Mouse (Mus musculus) G1E (cell line): Measurements from ENCODE around the gene Slc30a10. TPM values are rescaled to one million over a fixed set of nuclear protein-coding genes. Genes with fewer than 3 reads are reported as not detected.

ENCODE experiments used
- ATAC-seq: 2 replicates; pipeline ENCODE4 v1.8.0; 2016; ENCODE audit warnings: mild to moderate bottlenecking; ENCODE audit not compliant: insufficient number of reproducible peaks, poor library complexity, low FRiP score, severe bottlenecking; ENCODE audit errors: extremely low read depth
- DNase-seq: peaks from one replicate; pipeline ENCODE4 v3.0.0; 2012; ENCODE audit warnings: low spot score
- H3K27me3 ChIP-seq: 2 replicates; pipeline ENCODE4 v1.6.1; 2012; ENCODE audit warnings: mild to moderate bottlenecking, low read length, inconsistent platforms; ENCODE audit not compliant: insufficient read depth
- H3K36me3 ChIP-seq: replicated peaks from 2 replicates; pipeline ENCODE3; 2012; ENCODE audit warnings: mild to moderate bottlenecking, inconsistent platforms
- H3K4me1 ChIP-seq: 2 replicates; pipeline ENCODE4 v1.6.1; 2012; ENCODE audit warnings: low read depth, low read length, inconsistent platforms, mixed read lengths; ENCODE audit not compliant: insufficient read depth
- H3K4me3 ChIP-seq: 2 replicates; pipeline ENCODE4 v1.5.1; 2012; ENCODE audit warnings: low read depth, mild to moderate bottlenecking, inconsistent platforms, low read length, moderate library complexity, mixed read lengths
- H3K9me3 ChIP-seq: replicated peaks from 2 replicates; pipeline ENCODE4 v1.6.1; 2012; ENCODE audit warnings: inconsistent platforms
- CTCF ChIP-seq: IDR thresholded peaks from 2 replicates; pipeline ENCODE4 v1.5.1; 2012; ENCODE audit warnings: low read depth, low read length, inconsistent platforms, mixed read lengths
- GATA1 ChIP-seq: IDR thresholded peaks from 2 replicates; pipeline ENCODE4 v1.6.1; 2012; ENCODE audit warnings: borderline replicate concordance, low read length, inconsistent platforms, mixed read lengths
- GATA2 ChIP-seq: IDR thresholded peaks from 2 replicates; pipeline ENCODE4 v1.6.1; 2012; ENCODE audit warnings: low read depth, low read length, inconsistent platforms, borderline replicate concordance
- POLR2AphosphoS5 ChIP-seq: IDR thresholded peaks from 2 replicates; pipeline ENCODE4 v1.6.1; 2012; ENCODE audit warnings: low read depth, low read length, inconsistent platforms; ENCODE audit not compliant: insufficient replicate concordance
- TAL1 ChIP-seq: conservative IDR thresholded peaks from 2 replicates; pipeline ENCODE4 v1.6.1; 2012; ENCODE audit warnings: low read depth, low read length, inconsistent platforms, mixed read lengths
- polyA plus RNA-seq: library from polyadenylated mRNA; stranded (reverse); fragments of >175 nt; gene quantifications from 2 replicates; pipeline ENCODE4 v1.2.3, GENCODE M21; 2012
- total RNA-seq, 2 experiments: library from RNA; stranded (forward) in 1 of 2; stranded (reverse) in 1 of 2; fragments of 200-1000 nt in 1 of 2; fragments of >200 nt in 1 of 2; fragmentation: Nextera tagmentation in 1 of 2; gene quantifications; 2 replicates each; pipeline ENCODE4 v1.2.3; 2014 to 2017

The Slc30a10 gene
- total and polyA plus RNA-seq, 3 experiments: 7.2 to 40.9 (median 25.7) TPM

GRCm38 (mm10) chr1:185472730-185473129, 18.1 kb downstream of the Slc30a10 start:
- H3K4me1 ChIP-seq: peaks cover 77% of the 10 kb centered on the region
- H3K4me3 ChIP-seq: no peak overlapping the region
- TF ChIP-seq GATA1: no peak
- TF ChIP-seq GATA2: no peak
- no peak for TF ChIP-seq POLR2AphosphoS5
- peaks cover 12% of the 10 kb centered on the region for H3K36me3 ChIP-seq
- ATAC-seq (no peak), DNase-seq (no peak)
- no peaks in the 10 kb centered on the region for H3K9me3 ChIP-seq
- no peaks in the 10 kb centered on the region for H3K27me3 ChIP-seq

- Histone ChIP-seq H3K36me3 (peaks cover 6% of the 10 kb centered on the region), H3K9me3 (no peaks in the 10 kb centered on the region), H3K4me1 (peaks cover 70% of the 10 kb centered on the region), H3K4me3 (no peak overlapping the region), H3K27me3 (no peaks in the 10 kb centered on the region)
- no peak for ATAC-seq
- no peak for DNase-seq
- TF ChIP-seq CTCF (no peak), GATA1 (no peak)
Observed at GRCm38 (mm10) chr1:185473437-185473836, 18.8 kb downstream of the Slc30a10 start.

- H3K4me1 ChIP-seq: peaks cover 9% of the 10 kb centered on the region; the same call in 1 of the 2 replicates
- TF ChIP-seq GATA1: no peak
- no peak for TF ChIP-seq GATA2
- no peak for TF ChIP-seq TAL1
- no peak for TF ChIP-seq POLR2AphosphoS5
- no peak for TF ChIP-seq CTCF
Observed at GRCm38 (mm10) chr1:185479861-185480260, 25.2 kb downstream of the Slc30a10 start.

DNA sequence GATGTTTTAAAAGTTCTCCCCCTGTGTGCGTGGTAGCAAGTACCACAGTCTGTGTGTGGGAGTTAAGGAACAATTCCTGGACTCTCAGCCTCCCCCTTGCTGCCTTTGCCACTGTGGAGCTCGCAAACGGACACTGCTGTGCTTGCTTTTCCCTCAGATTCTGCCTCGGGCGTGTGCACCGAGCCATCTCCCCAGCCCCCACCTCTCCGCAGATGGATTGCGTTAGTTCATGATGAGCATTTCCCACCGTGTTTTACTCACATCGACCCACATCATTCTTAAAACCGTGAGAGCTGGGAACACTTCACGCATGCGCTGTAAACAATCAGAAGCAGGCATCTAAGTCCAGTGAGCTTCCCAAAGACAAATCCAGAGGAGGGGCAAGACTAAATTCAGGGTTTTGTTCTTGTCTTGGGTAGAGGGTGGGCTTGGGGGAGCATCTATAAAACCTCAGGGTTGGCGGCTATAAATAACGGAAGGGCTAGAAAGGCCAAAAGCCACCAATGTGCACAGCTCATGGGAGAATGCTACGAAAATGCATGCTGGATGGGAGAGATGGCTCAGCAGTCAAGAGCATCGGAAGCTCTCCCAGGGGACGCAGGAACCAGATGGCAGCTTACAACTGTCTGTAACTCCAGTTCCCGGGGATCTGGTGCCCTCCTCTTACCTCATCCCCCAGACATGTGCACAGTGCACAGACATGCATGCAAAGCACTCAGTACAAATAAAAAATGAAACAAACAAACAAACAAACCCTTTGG, 27.5 kb downstream of the Slc30a10 start:
- H3K4me3 ChIP-seq: no peak overlapping the region
- no peak for ATAC-seq
- TF ChIP-seq GATA1 (no peak), POLR2AphosphoS5 (no peak), GATA2 (no peak), TAL1 (no peak), CTCF (no peak)
- no peak for DNase-seq
- no peaks in the 10 kb centered on the region for H3K9me3 ChIP-seq
- no peaks in the 10 kb centered on the region for H3K36me3 ChIP-seq
- no peaks in the 10 kb centered on the region for H3K27me3 ChIP-seq
- peaks cover 5% of the 10 kb centered on the region for H3K4me1 ChIP-seq

More at GRCm38 (mm10) chr1:185479861-185480260, 25.2 kb downstream of the Slc30a10 start:
- no peak for DNase-seq
- H3K4me3 ChIP-seq: no peak overlapping the region
- H3K9me3 ChIP-seq: no peaks in the 10 kb centered on the region
- H3K27me3 ChIP-seq: no peaks in the 10 kb centered on the region
- ATAC-seq: no peak
- no peaks in the 10 kb centered on the region for H3K36me3 ChIP-seq

- TF ChIP-seq POLR2AphosphoS5 (no peak), CTCF (no peak), GATA2 (no peak), GATA1 (no peak), TAL1 (no peak)
- no peak overlapping the region for H3K4me3 ChIP-seq
- DNase-seq (no peak), ATAC-seq (no peak)
- H3K36me3 ChIP-seq: no peaks in the 10 kb centered on the region
- H3K27me3 ChIP-seq: no peaks in the 10 kb centered on the region
- peaks cover 10% of the 10 kb centered on the region for H3K4me1 ChIP-seq
- no peaks in the 10 kb centered on the region for H3K9me3 ChIP-seq
Observed at GRCm38 (mm10) chr1:185482762-185483161, 28.1 kb downstream of the Slc30a10 start.

DNA sequence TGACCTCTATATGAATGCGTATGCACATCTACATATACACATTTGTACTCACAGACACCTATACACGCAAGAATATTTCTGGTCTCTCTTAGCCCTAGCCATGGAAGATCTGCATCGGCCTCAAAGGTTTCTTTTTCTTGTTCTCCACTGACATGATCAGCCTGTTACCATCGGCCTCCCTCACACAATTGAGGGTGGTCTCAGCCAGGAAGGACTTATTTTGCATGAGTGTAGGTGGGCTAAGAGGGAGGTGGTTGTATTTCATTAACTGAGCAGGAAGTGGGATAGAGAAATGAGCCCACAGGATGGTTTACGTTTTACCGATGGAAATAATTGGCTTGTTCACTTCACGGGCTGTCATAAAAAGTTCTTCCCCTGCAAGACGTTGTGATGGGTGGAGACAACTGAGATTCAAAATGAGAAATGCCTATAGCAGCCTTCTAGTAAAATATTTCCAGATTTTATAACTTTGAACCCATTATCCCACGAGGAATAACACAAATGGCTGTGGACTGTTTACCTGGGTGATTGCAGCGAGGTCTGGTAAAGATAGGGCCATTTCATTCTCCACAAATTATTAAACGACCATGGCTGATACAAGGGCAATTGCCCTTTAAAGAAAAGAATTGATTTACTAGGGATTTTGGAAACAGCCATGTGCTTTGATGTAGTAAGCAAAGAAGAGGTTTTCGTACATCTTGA, 28.9 kb downstream of the Slc30a10 start:
- Histone ChIP-seq H3K4me1 (peaks cover 14% of the 10 kb centered on the region), H3K9me3 (no peaks in the 10 kb centered on the region), H3K36me3 (no peaks in the 10 kb centered on the region), H3K27me3 (no peaks in the 10 kb centered on the region), H3K4me3 (no peak overlapping the region)
- DNase-seq: no peak
- no peak for TF ChIP-seq TAL1
- no peak for TF ChIP-seq POLR2AphosphoS5
- no peak for TF ChIP-seq GATA2
- TF ChIP-seq GATA1: no peak
- TF ChIP-seq CTCF: no peak
- no peak for ATAC-seq
